Mouse (Mus musculus): ENCODE results near the gene Ccr3. TPM values are rescaled to one million over a fixed set of nuclear protein-coding genes. Genes with fewer than 3 reads are reported as not detected.

Ccr3 gene
- total and polyA plus RNA-seq, 3 experiments: not detected

DNA sequence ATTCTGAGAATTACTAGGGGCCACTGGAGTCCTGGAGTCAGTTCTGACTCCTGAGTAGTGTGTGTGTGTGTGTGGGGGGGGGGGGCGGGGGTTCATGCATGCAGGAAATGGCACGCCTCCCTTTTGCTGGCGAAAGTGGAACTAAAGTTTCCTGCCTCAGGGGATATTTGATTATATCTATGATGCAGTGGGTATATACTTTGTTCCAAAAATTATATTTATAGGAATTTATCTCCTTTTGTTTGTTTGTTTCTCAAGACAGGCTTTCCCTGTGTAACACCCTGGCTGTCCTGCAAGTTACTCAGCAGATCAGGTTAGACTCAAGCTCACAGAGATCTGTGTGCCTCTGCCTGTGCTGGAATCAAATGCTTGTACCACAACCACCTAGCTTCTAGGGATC, 32.1 kb upstream of the Ccr3 start:
- Histone ChIP-seq H3K9me3 (replicated peaks; ENCODE audit: insufficient read depth, low read length) (no peaks in the 10 kb centered on the region), H3K4me3 (ENCODE audit: control insufficient read depth in 1 of 2, insufficient read depth in 1 of 2, low read depth in 2 of 2, low read length in 2 of 2) (no peak overlapping the region), H3K9ac (ENCODE audit: control insufficient read depth, low read depth, low read length, poor library complexity, severe bottlenecking) (no peak overlapping the region; the same call in 1 of the 2 replicates), H3K27ac (ENCODE audit: control insufficient read depth, low read depth, low read length) (no peak overlapping the region), H3K27me3 (ENCODE audit: control insufficient read depth in 1 of 2, insufficient read depth in 2 of 2, low read length in 2 of 2) (no peaks in the 10 kb centered on the region), H3K4me1 (ENCODE audit: control insufficient read depth in 1 of 2, insufficient read depth in 2 of 2, low read length in 2 of 2) (peaks cover 16 to 32% of the 10 kb centered on the region in 2 experiments), H3K36me3 (ENCODE audit: control insufficient read depth in 1 of 2, insufficient read depth in 2 of 2, low read length in 2 of 2) (peaks cover 0 to 44% of the 10 kb centered on the region in 2 experiments; a peak in 2 of 4 replicates), H3K79me2 (ENCODE audit: control insufficient read depth, insufficient read depth, low read length, poor library complexity) (no peaks in the 10 kb centered on the region)
- peak; percentile 31 for DNase-seq (ENCODE audit: low read depth, low spot score)
- no peak for TF ChIP-seq TBP (IDR thresholded peaks at IDR 0.05; ENCODE audit: low read depth, low read length)
- no peak for TF ChIP-seq KAT2A (conservative IDR thresholded peaks at IDR 0.05; ENCODE audit: low read depth, low read length)
- TF ChIP-seq TCF12 (IDR thresholded peaks at IDR 0.05; ENCODE audit: low read depth, low read length): no peak
- peak in 1 of 2 experiments; percentile 33; a peak in 2 of 4 replicates for TF ChIP-seq EP300 (IDR thresholded peaks at IDR 0.05; ENCODE audit: low read depth in 1 of 2, low read length in 2 of 2)
- no peak for TF ChIP-seq BHLHE40 (IDR thresholded peaks at IDR 0.05; ENCODE audit: borderline replicate concordance, low read depth, low read length)
- TF ChIP-seq JUND (IDR thresholded peaks at IDR 0.05; ENCODE audit: low read depth, low read length): no peak
- no peak for TF ChIP-seq ELF1 (IDR thresholded peaks at IDR 0.05; ENCODE audit: low read depth, low read length)
- peak; percentile 30; the same call in 1 of the 2 replicates for TF ChIP-seq ETS1 (IDR thresholded peaks at IDR 0.05; ENCODE audit: low read depth, low read length)

DNA sequence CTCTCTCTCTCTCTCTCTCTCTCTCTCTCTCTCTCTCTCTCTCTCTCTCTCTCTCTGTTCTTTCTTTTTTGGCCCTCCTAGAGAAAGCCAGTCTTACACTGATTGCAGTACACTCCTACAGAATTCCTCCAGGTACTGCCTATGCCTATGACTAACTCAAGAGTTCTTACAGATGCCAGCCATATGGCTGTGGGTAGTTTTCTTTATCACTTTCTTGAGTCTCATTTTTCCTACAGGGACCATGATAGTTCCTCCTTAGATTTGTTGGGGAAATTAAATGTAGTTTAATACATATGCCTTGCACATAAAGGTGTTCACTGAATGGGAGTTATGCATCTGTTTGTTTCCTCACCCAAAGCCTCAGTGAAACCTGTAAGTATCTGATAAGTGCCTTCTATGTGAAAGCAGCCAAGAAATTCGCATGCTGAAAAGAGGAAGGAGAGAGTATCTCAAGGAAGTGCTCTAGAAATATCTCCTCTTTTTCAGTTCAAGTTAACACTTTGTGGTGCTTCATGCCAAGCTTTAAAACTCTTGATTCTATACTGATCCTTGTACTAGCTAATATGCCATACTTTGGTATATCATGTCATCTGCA, 30.4 kb upstream of the Ccr3 start:
- H3K9me3 ChIP-seq (replicated peaks; ENCODE audit: insufficient read depth, low read length): no peaks in the 10 kb centered on the region
- H3K27ac ChIP-seq (ENCODE audit: control insufficient read depth, low read depth, low read length): peak overlapping the region; percentile 57; the same call in 1 of the 2 replicates
- no peaks in the 10 kb centered on the region for H3K27me3 ChIP-seq (ENCODE audit: control insufficient read depth in 1 of 2, insufficient read depth in 2 of 2, low read length in 2 of 2)
- DNase-seq (ENCODE audit: low read depth, low spot score): peak; percentile 93
- H3K4me1 ChIP-seq (ENCODE audit: control insufficient read depth in 1 of 2, insufficient read depth in 2 of 2, low read length in 2 of 2): peaks cover 11 to 22% of the 10 kb centered on the region in 2 experiments
- peaks cover 0 to 30% of the 10 kb centered on the region in 2 experiments; a peak in 2 of 4 replicates for H3K36me3 ChIP-seq (ENCODE audit: control insufficient read depth in 1 of 2, insufficient read depth in 2 of 2, low read length in 2 of 2)
- no peak overlapping the region for H3K9ac ChIP-seq (ENCODE audit: control insufficient read depth, low read depth, low read length, poor library complexity, severe bottlenecking)
- no peaks in the 10 kb centered on the region for H3K79me2 ChIP-seq (ENCODE audit: control insufficient read depth, insufficient read depth, low read length, poor library complexity)
- peak; percentile 97 to 99 for TF ChIP-seq EP300 (IDR thresholded peaks at IDR 0.05; ENCODE audit: low read depth in 1 of 2, low read length in 2 of 2)
- peak; percentile 94 for TF ChIP-seq ETS1 (IDR thresholded peaks at IDR 0.05; ENCODE audit: low read depth, low read length)
- TF ChIP-seq CHD2 (IDR thresholded peaks at IDR 0.05; ENCODE audit: low read length): peak; percentile 35; the same call in 1 of the 2 replicates
- TF ChIP-seq BHLHE40 (IDR thresholded peaks at IDR 0.05; ENCODE audit: borderline replicate concordance, low read depth, low read length): peak; percentile 58; the same call in 1 of the 2 replicates
- TF ChIP-seq TAL1 (IDR thresholded peaks at IDR 0.05; ENCODE audit: low read length): peak; percentile 94
- TF ChIP-seq POLR2A (IDR thresholded peaks at IDR 0.05; ENCODE audit: control insufficient read depth in 1 of 2, insufficient read depth in 1 of 2, low read depth in 1 of 2, low read length in 2 of 2, poor library complexity in 1 of 2): no peak
- TF ChIP-seq ELF1 (IDR thresholded peaks at IDR 0.05; ENCODE audit: low read depth, low read length): peak; percentile 73
- peak; percentile 96 for TF ChIP-seq GATA1 (IDR thresholded peaks at IDR 0.05; ENCODE audit: low read depth, low read length)
- TF ChIP-seq JUND (IDR thresholded peaks at IDR 0.05; ENCODE audit: low read depth, low read length): no peak; the same call in 1 of the 2 replicates
- TF ChIP-seq ZKSCAN1 (IDR thresholded peaks at IDR 0.05; ENCODE audit: low read depth, low read length): no peak
- no peak for TF ChIP-seq ZMIZ1 (IDR thresholded peaks at IDR 0.05; ENCODE audit: low read depth, low read length)
- TF ChIP-seq TCF12 (IDR thresholded peaks at IDR 0.05; ENCODE audit: low read depth, low read length): peak; percentile 97
- peak; percentile 89 for TF ChIP-seq SIN3A (IDR thresholded peaks at IDR 0.05; ENCODE audit: low read length)
- TF ChIP-seq RCOR1 (IDR thresholded peaks at IDR 0.05; ENCODE audit: low read depth, low read length): peak; percentile 91
- peak; percentile 35; the same call in 1 of the 2 replicates for TF ChIP-seq MXI1 (IDR thresholded peaks at IDR 0.05; ENCODE audit: low read depth, low read length)
- TF ChIP-seq MYC (IDR thresholded peaks at IDR 0.05; ENCODE audit: low read depth, low read length): peak; percentile 71; the same call in 1 of the 2 replicates
- peak; percentile 40; the same call in 1 of the 2 replicates for TF ChIP-seq HCFC1 (IDR thresholded peaks at IDR 0.05; ENCODE audit: low read depth, low read length)
- 0 out of 2 replicates have a peak, but pooled peaks have one; percentile 47 for TF ChIP-seq MYB (IDR thresholded peaks at IDR 0.05; ENCODE audit: low read depth, low read length)
- H3K4me3 ChIP-seq (ENCODE audit: control insufficient read depth in 1 of 2, insufficient read depth in 1 of 2, low read depth in 2 of 2, low read length in 2 of 2): no peak overlapping the region
